Mouse (Mus musculus) CH12.LX (cell line): ENCODE measurements around the gene Vstm5.

Source experiments
- CTCF ChIP-seq, 2 experiments: IDR thresholded peaks in 1 of 2; conservative IDR thresholded peaks in 1 of 2; 2 replicates each; pipeline ENCODE4 v1.5.1; 2011 to 2012; ENCODE audit warnings: low read depth in 2 of 2, low read length in 2 of 2, improper control_type of control experiment in 1 of 2, inconsistent platforms in 1 of 2, mild to moderate bottlenecking in 1 of 2, moderate library complexity in 1 of 2
- ETS1 ChIP-seq: conservative IDR thresholded peaks from 2 replicates; pipeline ENCODE4 v1.6.1; 2012; ENCODE audit warnings: low read depth, mild to moderate bottlenecking, inconsistent platforms, low read length, improper control_type of control experiment, moderate library complexity
- GABPA ChIP-seq: IDR thresholded peaks from 2 replicates; pipeline ENCODE4 v1.6.1; 2012; ENCODE audit warnings: low read depth, low read length, improper control_type of control experiment, inconsistent platforms; ENCODE audit not compliant: insufficient replicate concordance
- JUND ChIP-seq: conservative IDR thresholded peaks from 2 replicates; pipeline ENCODE4 v1.6.1; 2011; ENCODE audit warnings: low read depth, low read length, improper control_type of control experiment
- NRF1 ChIP-seq: IDR thresholded peaks from 2 replicates; pipeline ENCODE4 v1.6.1; 2014; ENCODE audit warnings: low read depth, mild to moderate bottlenecking, inconsistent platforms, low read length, improper control_type of control experiment, moderate library complexity
- POLR2A ChIP-seq: IDR thresholded peaks from 2 replicates; pipeline ENCODE4 v1.6.1; 2011; ENCODE audit warnings: low read depth, mild to moderate bottlenecking, improper control_type of control experiment, low read length
- RAD21 ChIP-seq: IDR thresholded peaks from 2 replicates; pipeline ENCODE4 v1.6.1; 2011; ENCODE audit warnings: low read depth, mild to moderate bottlenecking, low read length, improper control_type of control experiment, moderate library complexity
- RCOR1 ChIP-seq: conservative IDR thresholded peaks from 2 replicates; pipeline ENCODE4 v1.6.1; 2012; ENCODE audit warnings: low read depth, mild to moderate bottlenecking, inconsistent platforms, low read length, improper control_type of control experiment
- SIN3A ChIP-seq: IDR thresholded peaks from 2 replicates; pipeline ENCODE4 v1.6.1; 2012; ENCODE audit warnings: low read length, improper control_type of control experiment, inconsistent platforms
- SMC3 ChIP-seq: IDR thresholded peaks from 2 replicates; pipeline ENCODE4 v1.6.1; 2011; ENCODE audit warnings: low read depth, low read length, improper control_type of control experiment
- UBTF ChIP-seq: IDR thresholded peaks from 2 replicates; pipeline ENCODE4 v1.6.1; 2012; ENCODE audit warnings: low read depth, mild to moderate bottlenecking, inconsistent platforms, low read length, improper control_type of control experiment, moderate library complexity
- ZKSCAN1 ChIP-seq: IDR thresholded peaks from 2 replicates; pipeline ENCODE4 v1.6.1; 2012; ENCODE audit warnings: low read depth, inconsistent platforms, low read length, improper control_type of control experiment, borderline replicate concordance

- TF ChIP-seq CTCF (conservative IDR thresholded peaks at IDR 0.05 in 1 of 2, IDR thresholded peaks at IDR 0.05 in 1 of 2; ENCODE audit: low read depth in 2 of 2, low read length in 2 of 2) (no peak), ZKSCAN1 (no peak), NRF1 (no peak), POLR2A (peak; percentile 68), GABPA (no peak), JUND (peak; percentile 45; the same call in 1 of the 2 replicates), RCOR1 (no peak), UBTF (no peak), SIN3A (peak; percentile 66; the same call in 1 of the 2 replicates), SMC3 (no peak), ETS1 (peak; percentile 58), RAD21 (no peak)
Observed at GRCm38 (mm10) chr9:15301399-15301798, 62.6 kb downstream of the Vstm5 start.
